Mouse (Mus musculus) erythroblast, adult 5-6 weeks (primary cell): ENCODE measurements around the gene Itga9. TPM values are rescaled to one million over a fixed set of nuclear protein-coding genes. Genes with fewer than 3 reads are reported as not detected.

Source experiments
- ATAC-seq: replicated peaks from 2 replicates; pipeline ENCODE4 v1.8.0; 2016; ENCODE audit warnings: moderate number of reproducible peaks, mild to moderate bottlenecking, moderate TSS enrichment, inconsistent platforms; ENCODE audit not compliant: poor library complexity, low FRiP score, severe bottlenecking
- total RNA-seq, 2 experiments: library from RNA; stranded (forward) in 1 of 2; stranded (reverse) in 1 of 2; fragments of 150-400 nt in 1 of 2; fragments of 200-764, 138-1000 nt in 1 of 2; gene quantifications; 2 replicates each; pipeline versions ENCODE4 v1.2.3 to v1.2.4; 2015 to 2017; ENCODE audit warnings: low replicate concordance in 2 of 2

Itga9 gene
- total RNA-seq, 2 experiments from 2014 or later: 0.17 to 2.3 TPM

GRCm38 (mm10) chr9:118645698-118646355 is 39.3 kb downstream of the Itga9 start:
- no peak for ATAC-seq

- ATAC-seq: no peak
These were observed 41.0 kb downstream of the Itga9 start for GRCm38 (mm10) chr9:118647495-118647894.

- ATAC-seq: no peak
These were observed 44.5 kb downstream of the Itga9 start for GRCm38 (mm10) chr9:118650976-118651375.

GRCm38 (mm10) chr9:118651939-118652338 is 45.4 kb downstream of the Itga9 start:
- ATAC-seq: no peak

GRCm38 (mm10) chr9:118653436-118653835 is 46.9 kb downstream of the Itga9 start:
- no peak for ATAC-seq

GRCm38 (mm10) chr9:118654969-118655368 is 48.5 kb downstream of the Itga9 start:
- no peak for ATAC-seq

GRCm38 (mm10) chr9:118655726-118656125 is 49.2 kb downstream of the Itga9 start:
- no peak for ATAC-seq

- ATAC-seq: no peak
These were observed 51.7 kb downstream of the Itga9 start for GRCm38 (mm10) chr9:118658159-118658558.

- ATAC-seq: no peak
These were observed 53.3 kb downstream of the Itga9 start for GRCm38 (mm10) chr9:118659809-118660208.

GRCm38 (mm10) chr9:118660259-118660658 is 53.8 kb downstream of the Itga9 start:
- ATAC-seq: no peak

- ATAC-seq: no peak
These were observed 55.5 kb downstream of the Itga9 start for GRCm38 (mm10) chr9:118662026-118662425.

- ATAC-seq: no peak
These were observed 56.0 kb downstream of the Itga9 start for GRCm38 (mm10) chr9:118662476-118662875.

- no peak for ATAC-seq
These were observed 57.4 kb downstream of the Itga9 start for GRCm38 (mm10) chr9:118663938-118664337.

GRCm38 (mm10) chr9:118666069-118666468 is 59.6 kb downstream of the Itga9 start:
- ATAC-seq: no peak

GRCm38 (mm10) chr9:118669696-118670095 is 63.2 kb downstream of the Itga9 start:
- no peak for ATAC-seq

GRCm38 (mm10) chr9:118674277-118674676 is 67.8 kb downstream of the Itga9 start:
- no peak for ATAC-seq

- ATAC-seq: no peak
These were observed 68.3 kb downstream of the Itga9 start for GRCm38 (mm10) chr9:118674761-118675160.

- ATAC-seq: no peak
These were observed 69.2 kb downstream of the Itga9 start for GRCm38 (mm10) chr9:118675573-118676170.

GRCm38 (mm10) chr9:118676692-118677091 is 70.2 kb downstream of the Itga9 start:
- ATAC-seq: no peak

- ATAC-seq: no peak
These were observed 70.9 kb downstream of the Itga9 start for GRCm38 (mm10) chr9:118677349-118677748.

- no peak for ATAC-seq
These were observed 71.7 kb downstream of the Itga9 start for GRCm38 (mm10) chr9:118678020-118678750.
